Mouse (Mus musculus): Measurements from ENCODE around the gene Sdcbp2. TPM values are rescaled to one million over a fixed set of nuclear protein-coding genes. Genes with fewer than 3 reads are reported as not detected.
A peak's percentile ranks its signal among the peaks of the same experiment; 100 is the strongest.
"Not testable (repeated sequence)": the region's sequence is repeated elsewhere in the genome, so short reads cannot be mapped to it uniquely, and the experiment has no call there.

The Sdcbp2 gene
- polyA plus RNA-seq, 2 experiments: 1.6 to 2.0 TPM

GRCm38 (mm10) chr2:151603630-151604029 is 31.2 kb downstream of the Sdcbp2 start:
- H3K9ac ChIP-seq (ENCODE audit: low read depth, low read length, severe bottlenecking): no peak overlapping the region
- no peak for ATAC-seq (ENCODE audit: low FRiP score, low read depth)
- H3K4me2 ChIP-seq (replicated peaks; ENCODE audit: low read depth, low read length, severe bottlenecking): no peak overlapping the region
- peaks cover 16% of the 10 kb centered on the region for H3K4me1 ChIP-seq (ENCODE audit: control insufficient read depth, insufficient read depth, low read length)
- H3K9me3 ChIP-seq (ENCODE audit: control insufficient read depth, low read length): no peaks in the 10 kb centered on the region
- DNase-seq (ENCODE audit: low spot score): no peak
- WGBS: 41% methylated on average over 4 of the region's 4 CpGs
- no peak overlapping the region for H3K4me3 ChIP-seq (replicated peaks; ENCODE audit: low read length)
- TF ChIP-seq POLR2A (IDR thresholded peaks at IDR 0.05; ENCODE audit: borderline replicate concordance, extremely low read depth, insufficient read depth, insufficient read length): no peak
- no peaks in the 10 kb centered on the region for H3K27me3 ChIP-seq (ENCODE audit: control insufficient read depth, insufficient read depth, low read length)
- H3K36me3 ChIP-seq (ENCODE audit: control insufficient read depth, insufficient read depth, low read length): no peaks in the 10 kb centered on the region
- H3K27ac ChIP-seq (replicated peaks; ENCODE audit: low read depth, low read length): no peak overlapping the region

GRCm38 (mm10) chr2:151605437-151605987 is 33.1 kb downstream of the Sdcbp2 start:
- peak overlapping the region; percentile 33; the same call in 1 of the 2 replicates for H3K27ac ChIP-seq (replicated peaks; ENCODE audit: low read depth, low read length)
- peaks cover 16% of the 10 kb centered on the region for H3K4me1 ChIP-seq (ENCODE audit: control insufficient read depth, insufficient read depth, low read length)
- H3K27me3 ChIP-seq (ENCODE audit: control insufficient read depth, insufficient read depth, low read length): no peaks in the 10 kb centered on the region
- 33% methylated on average over 9 of the region's 11 CpGs for WGBS
- peak overlapping the region; percentile 5; the same call in 1 of the 2 replicates for H3K4me3 ChIP-seq (replicated peaks; ENCODE audit: low read length)
- no peaks in the 10 kb centered on the region for H3K36me3 ChIP-seq (ENCODE audit: control insufficient read depth, insufficient read depth, low read length)
- TF ChIP-seq POLR2A (IDR thresholded peaks at IDR 0.05; ENCODE audit: borderline replicate concordance, extremely low read depth, insufficient read depth, insufficient read length): no peak
- no peaks in the 10 kb centered on the region for H3K9me3 ChIP-seq (ENCODE audit: control insufficient read depth, low read length)
- peak; percentile 45 for DNase-seq (ENCODE audit: low spot score)
- ATAC-seq (ENCODE audit: low FRiP score, low read depth): peak; percentile 54
- no peak overlapping the region for H3K9ac ChIP-seq (ENCODE audit: low read depth, low read length, severe bottlenecking)
- H3K4me2 ChIP-seq (replicated peaks; ENCODE audit: low read depth, low read length, severe bottlenecking): peak overlapping the region; percentile 13; the same call in 1 of the 2 replicates

- Histone ChIP-seq H3K4me1 (ENCODE audit: control insufficient read depth, insufficient read depth, low read length) (peaks cover 12% of the 10 kb centered on the region), H3K9me3 (ENCODE audit: control insufficient read depth, low read length) (no peaks in the 10 kb centered on the region), H3K4me2 (replicated peaks; ENCODE audit: low read depth, low read length, severe bottlenecking) (no peak overlapping the region), H3K4me3 (replicated peaks; ENCODE audit: low read length) (no peak overlapping the region), H3K27ac (replicated peaks; ENCODE audit: low read depth, low read length) (no peak overlapping the region), H3K9ac (ENCODE audit: low read depth, low read length, severe bottlenecking) (no peak overlapping the region), H3K27me3 (ENCODE audit: control insufficient read depth, insufficient read depth, low read length) (no peaks in the 10 kb centered on the region), H3K36me3 (ENCODE audit: control insufficient read depth, insufficient read depth, low read length) (no peaks in the 10 kb centered on the region)
- no peak for TF ChIP-seq POLR2A (IDR thresholded peaks at IDR 0.05; ENCODE audit: borderline replicate concordance, extremely low read depth, insufficient read depth, insufficient read length)
- no peak for ATAC-seq (ENCODE audit: low FRiP score, low read depth)
- 70% methylated on average over 1 of the region's 1 CpGs for WGBS
- no peak for DNase-seq (ENCODE audit: low spot score)
Observed at GRCm38 (mm10) chr2:151608435-151608834, 36.0 kb downstream of the Sdcbp2 start.

- no peaks in the 10 kb centered on the region for H3K9me3 ChIP-seq (ENCODE audit: control insufficient read depth, low read length)
- H3K36me3 ChIP-seq (ENCODE audit: control insufficient read depth, insufficient read depth, low read length): no peaks in the 10 kb centered on the region
- H3K4me1 ChIP-seq (ENCODE audit: control insufficient read depth, insufficient read depth, low read length): peaks cover 11% of the 10 kb centered on the region
- no peak overlapping the region for H3K9ac ChIP-seq (ENCODE audit: low read depth, low read length, severe bottlenecking)
- no peak for DNase-seq (ENCODE audit: low spot score)
- ATAC-seq (ENCODE audit: low FRiP score, low read depth): 0 out of 2 replicates have a peak, but pooled peaks have one; percentile 19
- WGBS: 30% methylated on average over 3 of the region's 3 CpGs
- H3K27me3 ChIP-seq (ENCODE audit: control insufficient read depth, insufficient read depth, low read length): no peaks in the 10 kb centered on the region
- no peak overlapping the region for H3K27ac ChIP-seq (replicated peaks; ENCODE audit: low read depth, low read length)
- no peak overlapping the region for H3K4me2 ChIP-seq (replicated peaks; ENCODE audit: low read depth, low read length, severe bottlenecking)
- H3K4me3 ChIP-seq (replicated peaks; ENCODE audit: low read length): no peak overlapping the region
- no peak for TF ChIP-seq POLR2A (IDR thresholded peaks at IDR 0.05; ENCODE audit: borderline replicate concordance, extremely low read depth, insufficient read depth, insufficient read length)
Observed at GRCm38 (mm10) chr2:151609974-151610373, 37.6 kb downstream of the Sdcbp2 start.

- H3K4me1 ChIP-seq (ENCODE audit: control insufficient read depth, insufficient read depth, low read length); H3K27ac ChIP-seq (replicated peaks; ENCODE audit: low read depth, low read length); H3K4me3 ChIP-seq (replicated peaks; ENCODE audit: low read length); DNase-seq (ENCODE audit: low spot score); ATAC-seq (ENCODE audit: low FRiP score, low read depth); H3K36me3 ChIP-seq (ENCODE audit: control insufficient read depth, insufficient read depth, low read length); H3K9ac ChIP-seq (ENCODE audit: low read depth, low read length, severe bottlenecking); H3K9me3 ChIP-seq (ENCODE audit: control insufficient read depth, low read length); H3K4me2 ChIP-seq (replicated peaks; ENCODE audit: low read depth, low read length, severe bottlenecking); H3K27me3 ChIP-seq (ENCODE audit: control insufficient read depth, insufficient read depth, low read length): not testable (repeated sequence)
- WGBS: 83% methylated on average over 6 of the region's 8 CpGs
Observed at GRCm38 (mm10) chr2:151615779-151616178, 43.4 kb downstream of the Sdcbp2 start.

Measured in limb, embryonic 14.5 days (tissue).